Mouse (Mus musculus) G1E (cell line): ENCODE data around the gene Ptprj. TPM values are rescaled to one million over a fixed set of nuclear protein-coding genes. Genes with fewer than 3 reads are reported as not detected.

Experiments
- ATAC-seq: 2 replicates; pipeline ENCODE4 v1.8.0; 2016; ENCODE audit warnings: mild to moderate bottlenecking; ENCODE audit not compliant: insufficient number of reproducible peaks, poor library complexity, low FRiP score, severe bottlenecking; ENCODE audit errors: extremely low read depth
- DNase-seq: peaks from one replicate; pipeline ENCODE4 v3.0.0; 2012; ENCODE audit warnings: low spot score
- H3K27me3 ChIP-seq: 2 replicates; pipeline ENCODE4 v1.6.1; 2012; ENCODE audit warnings: mild to moderate bottlenecking, low read length, inconsistent platforms; ENCODE audit not compliant: insufficient read depth
- H3K36me3 ChIP-seq: replicated peaks from 2 replicates; pipeline ENCODE3; 2012; ENCODE audit warnings: mild to moderate bottlenecking, inconsistent platforms
- H3K4me1 ChIP-seq: 2 replicates; pipeline ENCODE4 v1.6.1; 2012; ENCODE audit warnings: low read depth, low read length, inconsistent platforms, mixed read lengths; ENCODE audit not compliant: insufficient read depth
- H3K4me3 ChIP-seq: 2 replicates; pipeline ENCODE4 v1.5.1; 2012; ENCODE audit warnings: low read depth, mild to moderate bottlenecking, inconsistent platforms, low read length, moderate library complexity, mixed read lengths
- H3K9me3 ChIP-seq: replicated peaks from 2 replicates; pipeline ENCODE4 v1.6.1; 2012; ENCODE audit warnings: inconsistent platforms
- CTCF ChIP-seq: IDR thresholded peaks from 2 replicates; pipeline ENCODE4 v1.5.1; 2012; ENCODE audit warnings: low read depth, low read length, inconsistent platforms, mixed read lengths
- GATA1 ChIP-seq: IDR thresholded peaks from 2 replicates; pipeline ENCODE4 v1.6.1; 2012; ENCODE audit warnings: borderline replicate concordance, low read length, inconsistent platforms, mixed read lengths
- GATA2 ChIP-seq: IDR thresholded peaks from 2 replicates; pipeline ENCODE4 v1.6.1; 2012; ENCODE audit warnings: low read depth, low read length, inconsistent platforms, borderline replicate concordance
- POLR2AphosphoS5 ChIP-seq: IDR thresholded peaks from 2 replicates; pipeline ENCODE4 v1.6.1; 2012; ENCODE audit warnings: low read depth, low read length, inconsistent platforms; ENCODE audit not compliant: insufficient replicate concordance
- TAL1 ChIP-seq: conservative IDR thresholded peaks from 2 replicates; pipeline ENCODE4 v1.6.1; 2012; ENCODE audit warnings: low read depth, low read length, inconsistent platforms, mixed read lengths
- polyA plus RNA-seq: library from polyadenylated mRNA; stranded (reverse); fragments of >175 nt; gene quantifications from 2 replicates; pipeline ENCODE4 v1.2.3, GENCODE M21; 2012
- total RNA-seq, 2 experiments: library from RNA; stranded (forward) in 1 of 2; stranded (reverse) in 1 of 2; fragments of 200-1000 nt in 1 of 2; fragments of >200 nt in 1 of 2; fragmentation: Nextera tagmentation in 1 of 2; gene quantifications; 2 replicates each; pipeline ENCODE4 v1.2.3; 2014 to 2017

Gene Ptprj
- total and polyA plus RNA-seq, 3 experiments = 0.02 to 0.44 TPM; not detected in 1

DNA sequence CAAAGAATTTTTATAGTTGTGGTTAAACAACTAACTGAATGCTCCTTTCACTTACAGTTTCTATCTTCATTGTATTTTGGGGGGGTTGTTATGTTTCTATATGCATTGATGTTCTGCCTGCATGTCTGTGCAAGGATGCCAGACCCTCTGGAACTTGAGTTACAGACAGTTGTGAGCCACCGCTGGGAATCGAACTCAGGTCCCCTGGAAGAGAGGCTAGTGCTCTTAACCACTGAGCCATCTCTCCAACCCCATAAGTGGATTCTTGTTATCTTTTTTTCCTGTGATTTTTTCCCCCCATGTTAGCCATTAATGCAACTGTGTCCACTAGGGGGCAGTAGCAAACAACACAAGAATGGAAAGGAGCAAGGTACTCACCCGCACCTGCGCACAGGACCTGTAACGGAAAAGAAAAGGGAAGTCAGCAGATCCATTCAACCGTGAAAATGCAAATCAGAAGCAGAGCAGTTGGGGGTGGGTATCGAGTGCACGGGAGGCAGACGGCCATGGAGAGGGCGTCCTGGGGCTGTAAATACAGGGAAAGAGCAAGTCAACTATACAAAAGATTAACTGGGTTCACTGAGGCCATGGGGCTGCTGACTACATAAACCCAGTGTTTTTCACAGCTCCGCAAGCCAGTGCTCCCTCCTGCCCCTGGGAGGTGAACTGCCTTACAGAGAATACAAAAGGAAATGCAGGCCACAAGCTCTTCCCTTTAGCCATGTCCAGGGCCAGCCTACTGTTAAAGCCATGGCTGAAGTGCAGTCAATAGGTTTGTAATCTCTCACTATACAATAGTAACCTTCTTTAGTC lies 105.6 kb downstream of the Ptprj start:
- ATAC-seq (peak; percentile 91), DNase-seq (peak; percentile 81)
- TF ChIP-seq TAL1 (no peak), CTCF (peak; percentile 33; the same call in 1 of the 2 replicates)
- no peaks in the 10 kb centered on the region for H3K9me3 ChIP-seq
- peaks cover 9% of the 10 kb centered on the region for H3K27me3 ChIP-seq
- H3K36me3 ChIP-seq = no peaks in the 10 kb centered on the region
- peaks cover 9% of the 10 kb centered on the region for H3K4me1 ChIP-seq
- peak overlapping the region; percentile 35; the same call in 1 of the 2 replicates for H3K4me3 ChIP-seq

DNA sequence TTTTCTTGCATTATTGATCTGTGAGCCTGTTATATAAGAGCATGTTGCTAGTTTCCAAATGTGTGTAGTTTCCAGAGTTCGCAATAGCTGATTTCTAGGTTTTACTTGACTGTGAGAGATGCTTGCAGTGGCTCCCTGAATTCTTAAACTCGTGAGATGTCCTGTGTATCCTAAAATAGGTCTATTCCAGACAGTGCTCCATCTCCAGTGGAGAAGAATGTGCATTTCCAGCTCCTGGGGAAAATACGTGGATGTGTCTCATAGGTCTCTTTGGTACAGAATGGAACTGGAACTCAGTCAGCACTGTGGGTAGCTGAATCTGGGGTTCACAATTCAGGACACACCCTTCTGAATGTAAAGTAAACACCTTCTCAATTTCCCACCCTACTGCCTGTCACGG lies 107.7 kb downstream of the Ptprj start:
- Histone ChIP-seq H3K9me3 (no peaks in the 10 kb centered on the region), H3K27me3 (peaks cover 9% of the 10 kb centered on the region), H3K4me1 (peaks cover 9% of the 10 kb centered on the region), H3K4me3 (no peak overlapping the region), H3K36me3 (no peaks in the 10 kb centered on the region)
- ATAC-seq (no peak), DNase-seq (no peak)
- TF ChIP-seq POLR2AphosphoS5 = no peak
- no peak for TF ChIP-seq TAL1
- no peak for TF ChIP-seq CTCF
- TF ChIP-seq GATA2 = no peak
- no peak for TF ChIP-seq GATA1

DNA sequence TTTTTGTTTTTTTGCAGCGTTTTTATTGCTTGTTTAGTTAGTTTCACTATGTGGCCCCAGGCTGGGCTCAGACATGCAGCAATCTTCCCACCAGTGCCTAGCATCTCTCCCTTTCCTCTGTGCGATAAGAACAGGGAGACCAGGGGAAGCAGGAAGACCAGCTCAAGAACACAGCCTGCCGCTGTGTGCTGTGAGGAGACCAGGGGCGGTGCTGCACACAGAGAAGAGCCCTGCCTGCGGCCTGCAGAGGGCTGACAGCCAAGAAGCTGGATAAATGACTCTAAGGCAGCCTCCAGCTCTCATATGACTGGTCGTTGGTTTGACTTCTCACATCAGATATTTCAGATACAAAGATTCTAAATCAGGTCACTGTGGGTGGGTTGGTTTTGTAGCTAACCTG lies 110.3 kb downstream of the Ptprj start:
- DNase-seq = no peak
- no peak overlapping the region for H3K4me3 ChIP-seq
- H3K27me3 ChIP-seq = peaks cover 9% of the 10 kb centered on the region
- no peaks in the 10 kb centered on the region for H3K36me3 ChIP-seq
- H3K4me1 ChIP-seq = peaks cover 4% of the 10 kb centered on the region
- ATAC-seq = no peak
- no peak for TF ChIP-seq POLR2AphosphoS5
- TF ChIP-seq GATA2 = no peak
- TF ChIP-seq TAL1 = no peak
- no peak for TF ChIP-seq CTCF
- TF ChIP-seq GATA1 = no peak
- H3K9me3 ChIP-seq = no peaks in the 10 kb centered on the region

DNA sequence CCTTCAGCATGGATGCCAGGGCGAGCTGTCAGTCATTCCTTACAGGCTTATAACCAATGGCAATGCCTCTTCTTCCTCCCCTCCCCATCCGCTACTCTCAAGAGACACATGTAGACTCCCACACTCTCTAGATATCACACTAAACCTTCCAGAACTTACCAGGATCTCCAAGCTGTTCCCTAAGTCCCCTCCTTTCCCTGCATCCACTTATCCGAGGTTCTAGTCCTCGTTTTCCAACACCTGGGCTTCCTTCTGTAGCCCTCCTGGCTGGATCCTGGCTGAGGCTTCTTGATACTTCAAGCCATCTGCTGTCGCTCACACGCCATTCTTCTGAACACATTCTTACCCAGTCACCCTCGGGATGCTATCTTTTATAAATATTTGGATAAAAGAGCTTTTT lies 114.0 kb downstream of the Ptprj start:
- Histone ChIP-seq H3K4me3 (no peak overlapping the region), H3K36me3 (no peaks in the 10 kb centered on the region), H3K27me3 (peaks cover 5% of the 10 kb centered on the region), H3K4me1 (no peaks in the 10 kb centered on the region), H3K9me3 (no peaks in the 10 kb centered on the region)
- TF ChIP-seq CTCF (no peak), GATA2 (no peak), TAL1 (no peak), GATA1 (no peak), POLR2AphosphoS5 (no peak)
- DNase-seq (no peak), ATAC-seq (no peak)

DNA sequence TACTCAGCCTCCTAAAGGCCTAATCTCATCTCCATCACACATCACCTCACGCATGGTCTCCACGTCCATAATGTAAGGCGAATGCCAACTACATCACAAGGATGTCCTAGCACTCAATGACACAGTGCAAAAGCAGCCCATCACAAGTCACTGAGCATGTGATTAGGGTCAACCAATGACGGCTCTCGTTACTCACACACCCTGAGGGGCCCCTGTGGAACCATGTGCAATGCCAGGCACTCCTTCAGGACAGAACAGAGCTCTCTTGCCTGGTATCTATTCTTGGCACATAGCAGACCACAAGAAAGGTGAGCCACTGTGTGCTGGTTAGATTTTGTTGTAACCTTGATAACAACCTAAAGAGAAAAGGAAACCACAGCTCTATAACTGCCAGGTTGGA lies 116.7 kb downstream of the Ptprj start:
- Histone ChIP-seq H3K4me3 (no peak overlapping the region), H3K9me3 (no peaks in the 10 kb centered on the region), H3K36me3 (no peaks in the 10 kb centered on the region), H3K27me3 (no peaks in the 10 kb centered on the region; the same call in 1 of the 2 replicates), H3K4me1 (no peaks in the 10 kb centered on the region)
- ATAC-seq (no peak), DNase-seq (no peak)
- TF ChIP-seq CTCF (no peak), GATA1 (no peak), TAL1 (no peak), GATA2 (no peak), POLR2AphosphoS5 (no peak)

DNA sequence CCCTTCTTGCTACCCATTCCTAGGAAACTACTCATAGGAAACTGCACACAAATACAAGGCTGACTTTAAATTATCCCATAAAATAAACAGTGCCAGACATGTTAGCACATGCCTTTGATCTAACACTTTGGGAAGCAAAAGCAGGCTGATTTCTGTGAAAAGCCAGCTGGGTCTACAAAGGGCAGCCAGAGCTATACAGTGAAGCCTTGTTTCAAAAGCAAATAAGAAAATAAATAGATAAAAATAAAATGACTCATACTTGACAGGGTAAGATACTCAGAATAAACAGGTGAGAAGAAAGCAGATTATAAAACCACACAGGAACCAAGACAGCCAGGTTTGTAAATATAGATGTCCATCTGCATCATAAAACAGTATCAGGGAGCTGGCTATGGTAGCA lies 118.2 kb downstream of the Ptprj start:
- Histone ChIP-seq H3K9me3 (no peaks in the 10 kb centered on the region), H3K36me3 (no peaks in the 10 kb centered on the region), H3K4me1 (no peaks in the 10 kb centered on the region), H3K4me3 (no peak overlapping the region), H3K27me3 (no peaks in the 10 kb centered on the region)
- DNase-seq (no peak), ATAC-seq (no peak)
- no peak for TF ChIP-seq POLR2AphosphoS5
- no peak for TF ChIP-seq CTCF
- TF ChIP-seq GATA2 = no peak
- TF ChIP-seq GATA1 = no peak
- TF ChIP-seq TAL1 = no peak
